Mouse (Mus musculus) liver, embryonic 11.5 days (tissue): ENCODE data around the gene Plce1. TPM values are rescaled to one million over a fixed set of nuclear protein-coding genes. Genes with fewer than 3 reads are reported as not detected.

Experiments used
- ATAC-seq: fragments of 200-750 bp; cut with Nextera tagmentation; replicated peaks from 2 replicates; pipeline ENCODE4 v1.8.0; 2017; ENCODE audit warnings: moderate number of reproducible peaks, mild to moderate bottlenecking, moderate TSS enrichment, moderate library complexity; ENCODE audit not compliant: low FRiP score
- DNase-seq: peaks from one replicate; pipeline ENCODE4 v3.0.0-alpha.2; 2017; ENCODE audit warnings: low spot score
- H3K27ac ChIP-seq: fragments of 300-500 bp; sonication (generic); 2 replicates; pipeline ENCODE4 v1.5.1; 2014; ENCODE audit warnings: mild to moderate bottlenecking, low read depth, low read length, control low read depth
- H3K27me3 ChIP-seq: fragments of 300-500 bp; sonication (generic); replicated peaks from 2 replicates; pipeline ENCODE4 v1.6.1; 2014; ENCODE audit warnings: low read length, mixed read lengths; ENCODE audit not compliant: control insufficient read depth, insufficient read depth
- H3K36me3 ChIP-seq: fragments of 300-500 bp; sonication (generic); 2 replicates; pipeline ENCODE4 v1.6.1; 2014; ENCODE audit warnings: mild to moderate bottlenecking, low read length, moderate library complexity, mixed read lengths; ENCODE audit not compliant: control insufficient read depth, insufficient read depth
- H3K4me1 ChIP-seq: fragments of 300-500 bp; sonication (generic); replicated peaks from 2 replicates; pipeline ENCODE4 v1.6.1; 2014; ENCODE audit warnings: low read length, mixed read lengths; ENCODE audit not compliant: control insufficient read depth, insufficient read depth
- H3K4me2 ChIP-seq: fragments of 300-500 bp; sonication (generic); 2 replicates; pipeline ENCODE4 v1.6.1; 2014; ENCODE audit warnings: mild to moderate bottlenecking, control low read depth, moderate library complexity
- H3K4me3 ChIP-seq: fragments of 300-500 bp; sonication (generic); 2 replicates; pipeline ENCODE4 v1.5.1; 2014; ENCODE audit warnings: low read depth, low read length, control low read depth
- H3K9ac ChIP-seq: fragments of 300-500 bp; sonication (generic); 2 replicates; pipeline ENCODE4 v1.6.1; 2014; ENCODE audit warnings: low read depth, low read length, control low read depth
- H3K9me3 ChIP-seq: fragments of 300-500 bp; sonication (generic); 2 replicates; pipeline ENCODE4 v1.6.1; 2016; ENCODE audit warnings: low read length, inconsistent platforms, mixed read lengths; ENCODE audit not compliant: control insufficient read depth
- WGBS: fragments of 180-500 bp; shearing (Covaris S2); extraction: QIAGEN DNeasy Blood & Tissue Kit; methylation state at CpG from one replicate; pipeline ENCODE4 v1.1.7; 2014; 5-methylcytosine and 5-hydroxymethylcytosine counted together
- polyA plus RNA-seq: library from polyadenylated mRNA; unstranded; fragments of >200 nt; fragmentation: Nextera tagmentation; extraction: Ambion mirVana; gene quantifications from 2 replicates; pipeline ENCODE4 v1.2.1, GENCODE M21; 2014

The Plce1 gene
- polyA plus RNA-seq, 1 experiment from 2014 or later: 1.1 TPM

- H3K4me1 ChIP-seq: no peaks in the 10 kb centered on the region
- ATAC-seq: no peak
- no peaks in the 10 kb centered on the region for H3K27me3 ChIP-seq
- DNase-seq: no peak
- no peak overlapping the region for H3K9ac ChIP-seq
- no peak overlapping the region for H3K27ac ChIP-seq
- WGBS: 82% methylated on average over 6 of the region's 6 CpGs
- no peak overlapping the region for H3K4me2 ChIP-seq
- H3K9me3 ChIP-seq: no peaks in the 10 kb centered on the region
- H3K4me3 ChIP-seq: no peak overlapping the region
- H3K36me3 ChIP-seq: no peaks in the 10 kb centered on the region
Measured at GRCm38 (mm10) chr19:38691533-38691932, 210.6 kb downstream of the Plce1 start.

- Histone ChIP-seq H3K27ac (no peak overlapping the region), H3K4me2 (no peak overlapping the region), H3K9ac (no peak overlapping the region), H3K36me3 (no peaks in the 10 kb centered on the region), H3K9me3 (no peaks in the 10 kb centered on the region), H3K4me1 (no peaks in the 10 kb centered on the region), H3K4me3 (no peak overlapping the region), H3K27me3 (no peaks in the 10 kb centered on the region)
- WGBS: 56% methylated on average over 2 of the region's 2 CpGs
- ATAC-seq: no peak
- DNase-seq: no peak
Measured at GRCm38 (mm10) chr19:38693331-38693730, 212.4 kb downstream of the Plce1 start.

GRCm38 (mm10) chr19:38693769-38694168, 212.9 kb downstream of the Plce1 start:
- H3K4me1 ChIP-seq: no peaks in the 10 kb centered on the region
- ATAC-seq: no peak
- H3K4me2 ChIP-seq: no peak overlapping the region
- no peak overlapping the region for H3K27ac ChIP-seq
- no peaks in the 10 kb centered on the region for H3K36me3 ChIP-seq
- H3K9me3 ChIP-seq: no peaks in the 10 kb centered on the region
- no peak overlapping the region for H3K9ac ChIP-seq
- no peak overlapping the region for H3K4me3 ChIP-seq
- 67% methylated on average over 4 of the region's 4 CpGs for WGBS
- no peaks in the 10 kb centered on the region for H3K27me3 ChIP-seq
- no peak for DNase-seq

GRCm38 (mm10) chr19:38701776-38702175, 220.9 kb downstream of the Plce1 start:
- no peaks in the 10 kb centered on the region for H3K4me1 ChIP-seq
- no peaks in the 10 kb centered on the region for H3K27me3 ChIP-seq
- WGBS: 86% methylated on average over 8 of the region's 8 CpGs
- no peak overlapping the region for H3K4me2 ChIP-seq
- H3K4me3 ChIP-seq: no peak overlapping the region
- no peaks in the 10 kb centered on the region for H3K9me3 ChIP-seq
- no peak overlapping the region for H3K27ac ChIP-seq
- ATAC-seq (no peak), DNase-seq (no peak)
- no peaks in the 10 kb centered on the region for H3K36me3 ChIP-seq
- no peak overlapping the region for H3K9ac ChIP-seq

GRCm38 (mm10) chr19:38704742-38705141, 223.8 kb downstream of the Plce1 start:
- Histone ChIP-seq H3K36me3 (no peaks in the 10 kb centered on the region), H3K9ac (no peak overlapping the region), H3K27ac (no peak overlapping the region), H3K4me2 (no peak overlapping the region), H3K4me1 (no peaks in the 10 kb centered on the region), H3K27me3 (no peaks in the 10 kb centered on the region), H3K4me3 (no peak overlapping the region), H3K9me3 (no peaks in the 10 kb centered on the region)
- 75% methylated on average over 3 of the region's 3 CpGs for WGBS
- DNase-seq: no peak
- ATAC-seq: no peak

GRCm38 (mm10) chr19:38705244-38705643, 224.3 kb downstream of the Plce1 start:
- Histone ChIP-seq H3K36me3 (no peaks in the 10 kb centered on the region), H3K4me3 (no peak overlapping the region), H3K27ac (no peak overlapping the region), H3K4me2 (no peak overlapping the region), H3K9me3 (no peaks in the 10 kb centered on the region), H3K9ac (no peak overlapping the region), H3K27me3 (no peaks in the 10 kb centered on the region), H3K4me1 (no peaks in the 10 kb centered on the region)
- ATAC-seq (no peak), DNase-seq (no peak)
- WGBS: 85% methylated on average over 11 of the region's 11 CpGs

GRCm38 (mm10) chr19:38706449-38706848, 225.5 kb downstream of the Plce1 start:
- H3K27ac ChIP-seq: no peak overlapping the region
- no peaks in the 10 kb centered on the region for H3K4me1 ChIP-seq
- H3K4me3 ChIP-seq: no peak overlapping the region
- no peaks in the 10 kb centered on the region for H3K27me3 ChIP-seq
- no peaks in the 10 kb centered on the region for H3K9me3 ChIP-seq
- no peak overlapping the region for H3K4me2 ChIP-seq
- H3K9ac ChIP-seq: no peak overlapping the region
- DNase-seq (no peak), ATAC-seq (no peak)
- no peaks in the 10 kb centered on the region for H3K36me3 ChIP-seq
- 81% methylated on average over 6 of the region's 6 CpGs for WGBS

- H3K27me3 ChIP-seq: no peaks in the 10 kb centered on the region
- no peak for DNase-seq
Measured at GRCm38 (mm10) chr19:38709376-38709775, 228.5 kb downstream of the Plce1 start.

GRCm38 (mm10) chr19:38721808-38722207, 240.9 kb downstream of the Plce1 start:
- Histone ChIP-seq H3K9me3 (no peaks in the 10 kb centered on the region), H3K36me3 (no peaks in the 10 kb centered on the region), H3K27me3 (no peaks in the 10 kb centered on the region), H3K4me3 (no peak overlapping the region), H3K27ac (no peak overlapping the region), H3K4me2 (no peak overlapping the region), H3K4me1 (no peaks in the 10 kb centered on the region), H3K9ac (no peak overlapping the region)
- DNase-seq (no peak), ATAC-seq (no peak)
- 84% methylated on average over 4 of the region's 4 CpGs for WGBS

More at GRCm38 (mm10) chr19:38709376-38709775, 228.5 kb downstream of the Plce1 start:
- H3K9me3 ChIP-seq: no peaks in the 10 kb centered on the region
- 81% methylated on average over 2 of the region's 2 CpGs for WGBS
- H3K4me1 ChIP-seq: no peaks in the 10 kb centered on the region
- H3K9ac ChIP-seq: no peak overlapping the region
- H3K4me2 ChIP-seq: no peak overlapping the region
- H3K27ac ChIP-seq: no peak overlapping the region
- H3K4me3 ChIP-seq: no peak overlapping the region
- no peaks in the 10 kb centered on the region for H3K36me3 ChIP-seq
- no peak for ATAC-seq
